Mouse (Mus musculus): ENCODE results near the gene Prss57.

Gene Prss57

GRCm38 (mm10) chr10:79808728-79809127 is 18.0 kb upstream of the Prss57 start:
- in situ Hi-C loops (cut with MboI): no loop called here

- in situ Hi-C loops (cut with MboI): no loop called here
Observed at GRCm38 (mm10) chr10:79807826-79808225, 17.1 kb upstream of the Prss57 start.

GRCm38 (mm10) chr10:79806972-79807371 is 16.2 kb upstream of the Prss57 start:
- in situ Hi-C loops (cut with MboI): no loop called here

- in situ Hi-C loops (cut with MboI): no loop called here
Observed at GRCm38 (mm10) chr10:79806331-79806730, 15.6 kb upstream of the Prss57 start.

- in situ Hi-C loops (cut with MboI): no loop called here
Observed at GRCm38 (mm10) chr10:79805636-79806035, 14.9 kb upstream of the Prss57 start.

GRCm38 (mm10) chr10:79803716-79804323 is 13.1 kb upstream of the Prss57 start:
- in situ Hi-C loops (cut with MboI): no loop called here

GRCm38 (mm10) chr10:79802331-79802971 is 11.7 kb upstream of the Prss57 start:
- in situ Hi-C loops (cut with MboI): no loop called here

GRCm38 (mm10) chr10:79801837-79802236 is 11.1 kb upstream of the Prss57 start:
- in situ Hi-C loops (cut with MboI): no loop called here

- in situ Hi-C loops (cut with MboI): no loop called here
Observed at GRCm38 (mm10) chr10:79800508-79800907, 9.7 kb upstream of the Prss57 start.

- in situ Hi-C loops (cut with MboI): no loop called here
Observed at GRCm38 (mm10) chr10:79798289-79798928, 7.6 kb upstream of the Prss57 start.

- in situ Hi-C loops (cut with MboI): no loop called here
Observed at GRCm38 (mm10) chr10:79797326-79797725, 6.6 kb upstream of the Prss57 start.

GRCm38 (mm10) chr10:79795905-79796304 is 5.1 kb upstream of the Prss57 start:
- in situ Hi-C loops (cut with MboI): no loop called here

- in situ Hi-C loops (cut with MboI): no loop called here
Observed at GRCm38 (mm10) chr10:79794491-79794931, 3.8 kb upstream of the Prss57 start.

- in situ Hi-C loops (cut with MboI): no loop called here
Observed at GRCm38 (mm10) chr10:79793738-79794490, 3.2 kb upstream of the Prss57 start.

GRCm38 (mm10) chr10:79793051-79793737 is 2.4 kb upstream of the Prss57 start, which contains the start of gene Palm:
Gene Palm (plus strand): TSS chr10:79793572.
- in situ Hi-C loops (cut with MboI): no loop called here

- in situ Hi-C loops (cut with MboI): no loop called here
Observed at GRCm38 (mm10) chr10:79792339-79793040, 1.7 kb upstream of the Prss57 start.

GRCm38 (mm10) chr10:79789581-79789980 is 1.2 kb downstream of the Prss57 start:
- in situ Hi-C loops (cut with MboI): no loop called here

- in situ Hi-C loops (cut with MboI): no loop called here
Observed at GRCm38 (mm10) chr10:79788386-79789158, 2.2 kb downstream of the Prss57 start.

GRCm38 (mm10) chr10:79783920-79784800 is 6.6 kb downstream of the Prss57 start:
- in situ Hi-C loops (cut with MboI): no loop called here

Measured in mature B cell (primary cell).